Mouse (Mus musculus) testis, adult 2 months (tissue): ENCODE measurements around the gene Tspan5. TPM values are rescaled to one million over a fixed set of nuclear protein-coding genes. Genes with fewer than 3 reads are reported as not detected.
A peak's percentile ranks its signal among the peaks of the same experiment; 100 is the strongest.

Experiments used
- H3K27ac ChIP-seq: fragments of 200-500 bp; 2 replicates; pipeline ENCODE4 v1.5.1; 2012; ENCODE audit warnings: low read depth, low read length; ENCODE audit not compliant: control insufficient read depth, insufficient read depth
- H3K27me3 ChIP-seq: fragments of 200-500 bp; 2 replicates; pipeline ENCODE4 v1.6.1; 2012; ENCODE audit warnings: mild to moderate bottlenecking, low read length, moderate library complexity; ENCODE audit not compliant: control insufficient read depth, insufficient read depth
- H3K36me3 ChIP-seq: fragments of 200-500 bp; 2 replicates; pipeline ENCODE4 v1.6.1; 2012; ENCODE audit warnings: mild to moderate bottlenecking, low read length; ENCODE audit not compliant: control insufficient read depth, insufficient read depth
- H3K4me1 ChIP-seq: fragments of 200-500 bp; 2 replicates; pipeline ENCODE4 v1.6.1; 2012; ENCODE audit warnings: low read length; ENCODE audit not compliant: control insufficient read depth, insufficient read depth
- H3K4me3 ChIP-seq: fragments of 200-500 bp; 2 replicates; pipeline ENCODE4 v1.5.1; 2012; ENCODE audit warnings: low read depth, mild to moderate bottlenecking, low read length, moderate library complexity, mixed read lengths; ENCODE audit not compliant: control insufficient read depth
- CTCF ChIP-seq: fragments of 200-500 bp; IDR thresholded peaks from 2 replicates; pipeline ENCODE4 v1.5.1; 2012; ENCODE audit warnings: low read depth, mild to moderate bottlenecking, inconsistent platforms, low read length, moderate library complexity; ENCODE audit not compliant: control insufficient read depth, insufficient read depth, insufficient replicate concordance
- POLR2A ChIP-seq: fragments of 200-500 bp; IDR thresholded peaks from 2 replicates; pipeline ENCODE4 v1.6.1; 2012; ENCODE audit warnings: low read depth, mild to moderate bottlenecking, inconsistent platforms, low read length, moderate library complexity; ENCODE audit not compliant: control insufficient read depth
- polyA plus RNA-seq: library from polyadenylated mRNA; depleted of rRNA; stranded (reverse); fragments of >200 nt; gene quantifications from 2 replicates; pipeline ENCODE4 v1.2.3, GENCODE M21; 2012; rRNA removed

The Tspan5 gene
- polyA plus RNA-seq = 23.6 and 27.9 TPM in 2 replicates

- TF ChIP-seq CTCF (no peak), POLR2A (no peak)
- Histone ChIP-seq H3K4me1 (peaks cover 19% of the 10 kb centered on the region), H3K27ac (peak within 1 kb of the TSS; percentile 59), H3K4me3 (peak within 1 kb of the TSS; percentile 85), H3K27me3 (no peaks in the 10 kb centered on the region), H3K36me3 (no peaks in the 10 kb centered on the region)
These were observed at the start of gene Tspan5 for GRCm38 (mm10) chr3:138741649-138742565. Tspan5 (plus strand) TSS chr3:138742195.

GRCm38 (mm10) chr3:138692302-138692701, 49.7 kb upstream of the Tspan5 start:
- Histone ChIP-seq H3K4me3 (no peak overlapping the region), H3K4me1 (no peaks in the 10 kb centered on the region), H3K36me3 (no peaks in the 10 kb centered on the region), H3K27me3 (no peaks in the 10 kb centered on the region), H3K27ac (no peak overlapping the region)
- TF ChIP-seq CTCF = no peak
- no peak for TF ChIP-seq POLR2A

- Histone ChIP-seq H3K27me3 (no peaks in the 10 kb centered on the region), H3K4me1 (no peaks in the 10 kb centered on the region; the same call in 1 of the 2 replicates), H3K27ac (no peak overlapping the region), H3K36me3 (no peaks in the 10 kb centered on the region), H3K4me3 (no peak overlapping the region)
- TF ChIP-seq CTCF (no peak), POLR2A (no peak)
These were observed 38.6 kb upstream of the Tspan5 start for GRCm38 (mm10) chr3:138703399-138703798.

- TF ChIP-seq POLR2A (no peak), CTCF (no peak)
- Histone ChIP-seq H3K4me1 (no peaks in the 10 kb centered on the region; the same call in 1 of the 2 replicates), H3K27ac (no peak overlapping the region), H3K27me3 (no peaks in the 10 kb centered on the region), H3K4me3 (no peak overlapping the region), H3K36me3 (no peaks in the 10 kb centered on the region)
These were observed 37.5 kb upstream of the Tspan5 start for GRCm38 (mm10) chr3:138704469-138704868.

GRCm38 (mm10) chr3:138705875-138706274, 36.1 kb upstream of the Tspan5 start:
- TF ChIP-seq POLR2A (no peak), CTCF (no peak)
- Histone ChIP-seq H3K27ac (no peak overlapping the region), H3K27me3 (no peaks in the 10 kb centered on the region), H3K4me1 (no peaks in the 10 kb centered on the region; the same call in 1 of the 2 replicates), H3K4me3 (peak overlapping the region; percentile 17; the same call in 1 of the 2 replicates), H3K36me3 (no peaks in the 10 kb centered on the region)

GRCm38 (mm10) chr3:138709183-138709582, 32.8 kb upstream of the Tspan5 start:
- H3K27ac ChIP-seq = no peak overlapping the region
- no peak overlapping the region for H3K4me3 ChIP-seq
- H3K4me1 ChIP-seq = no peaks in the 10 kb centered on the region; the same call in 1 of the 2 replicates
- no peaks in the 10 kb centered on the region for H3K36me3 ChIP-seq
- TF ChIP-seq POLR2A = no peak
- no peak for TF ChIP-seq CTCF
- H3K27me3 ChIP-seq = no peaks in the 10 kb centered on the region

- Histone ChIP-seq H3K36me3 (no peaks in the 10 kb centered on the region), H3K4me3 (no peak overlapping the region), H3K27me3 (no peaks in the 10 kb centered on the region), H3K4me1 (no peaks in the 10 kb centered on the region), H3K27ac (no peak overlapping the region)
- no peak for TF ChIP-seq CTCF
- TF ChIP-seq POLR2A = no peak
These were observed 30.0 kb upstream of the Tspan5 start for GRCm38 (mm10) chr3:138711971-138712370.
